Mouse (Mus musculus) C2C12 (cell line): ENCODE measurements at regions not wholly inside any gene's neighbourhood (a gene's known extent, or its start where the extent isn't known, plus 50 kb on each side); places are given as distances from the start of the nearest gene placed in this dataset.

ENCODE experiments used
- CTCF ChIP-seq: IDR thresholded peaks from one replicate; pipeline ENCODE4 v1.5.1; 2011; ENCODE audit not compliant: control insufficient read depth, insufficient read depth, insufficient read length
- MAX ChIP-seq: IDR thresholded peaks from one replicate; pipeline ENCODE4 v1.6.1; 2011; ENCODE audit warnings: mild to moderate bottlenecking, control low read depth
- MYOD1 ChIP-seq: IDR thresholded peaks from one replicate; pipeline ENCODE4 v1.6.1; 2011; ENCODE audit warnings: low read depth; ENCODE audit not compliant: control insufficient read depth, insufficient read length
- MYOG ChIP-seq: IDR thresholded peaks from one replicate; pipeline ENCODE4 v1.6.1; 2011; ENCODE audit not compliant: control insufficient read depth, insufficient read length; ENCODE audit errors: extremely low read depth
- USF1 ChIP-seq: IDR thresholded peaks from one replicate; pipeline ENCODE4 v1.6.1; 2011; ENCODE audit warnings: low read depth, mild to moderate bottlenecking, control low read depth, moderate library complexity

- TF ChIP-seq CTCF (no peak), USF1 (no peak), MAX (no peak), MYOG (no peak), MYOD1 (no peak)
Observed at GRCm38 (mm10) chr11:117059120-117059519, 55.8 kb upstream of the Sec14l1 start.
